Mouse (Mus musculus) layer of hippocampus, adult 2 months (tissue): ENCODE results near the gene Atxn7l1. TPM values are rescaled to one million over a fixed set of nuclear protein-coding genes. Genes with fewer than 3 reads are reported as not detected.

Experiments used
- DNase-seq, 2 experiments: peaks; one replicate each; pipeline ENCODE4 v3.0.0; 2022; ENCODE audit warnings: low spot score in 2 of 2
- H3K27ac ChIP-seq: fragments of 200-600 bp; 2 replicates; pipeline ENCODE4 v1.8.1; 2022
- H3K4me3 ChIP-seq: fragments of 200-600 bp; 2 replicates; pipeline ENCODE4 v1.8.1; 2022; ENCODE audit warnings: mild to moderate bottlenecking
- CTCF ChIP-seq: fragments of 200-600 bp; conservative IDR thresholded peaks from 2 replicates; pipeline ENCODE4 v1.8.1; 2022; ENCODE audit warnings: antibody characterized with exemption, mild to moderate bottlenecking, moderate library complexity
- total RNA-seq, 2 experiments: library from RNA; stranded (reverse); gene quantifications; 2 replicates each; pipeline ENCODE4 v1.2.3; 2021

Gene Atxn7l1
- total RNA-seq, 2 experiments from 2014 or later: 62.0 to 62.9 TPM

- Histone ChIP-seq H3K4me3 (no peak overlapping the region), H3K27ac (no peak overlapping the region)
- TF ChIP-seq CTCF: no peak
- no peak for DNase-seq
Measured at GRCm38 (mm10) chr12:33255256-33255655, 107.8 kb downstream of the Atxn7l1 start.

DNA sequence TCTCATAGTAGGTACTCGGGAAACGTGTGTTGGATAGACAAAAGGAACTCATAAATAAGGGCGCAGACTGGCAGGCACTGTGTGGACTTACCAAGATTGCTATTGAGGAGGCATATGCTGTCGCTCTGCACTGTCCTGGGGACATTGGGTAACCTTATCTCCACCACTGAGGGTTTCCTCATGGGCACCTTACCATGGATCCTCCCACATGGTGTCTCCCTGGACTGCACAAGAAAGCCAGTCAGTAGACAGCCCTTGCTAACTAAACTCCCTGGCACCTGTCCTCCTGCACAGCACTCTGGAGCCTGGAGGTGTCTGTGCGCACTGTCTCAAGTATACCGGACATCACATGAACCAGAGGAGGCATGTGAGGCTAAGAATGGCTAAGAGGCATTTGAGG lies 108.9 kb downstream of the Atxn7l1 start:
- no peak overlapping the region for H3K4me3 ChIP-seq
- no peak overlapping the region for H3K27ac ChIP-seq
- no peak for TF ChIP-seq CTCF
- no peak for DNase-seq

GRCm38 (mm10) chr12:33258995-33259529 lies 111.6 kb downstream of the Atxn7l1 start:
- Histone ChIP-seq H3K27ac (no peak overlapping the region), H3K4me3 (no peak overlapping the region)
- DNase-seq: no peak
- TF ChIP-seq CTCF: no peak

DNA sequence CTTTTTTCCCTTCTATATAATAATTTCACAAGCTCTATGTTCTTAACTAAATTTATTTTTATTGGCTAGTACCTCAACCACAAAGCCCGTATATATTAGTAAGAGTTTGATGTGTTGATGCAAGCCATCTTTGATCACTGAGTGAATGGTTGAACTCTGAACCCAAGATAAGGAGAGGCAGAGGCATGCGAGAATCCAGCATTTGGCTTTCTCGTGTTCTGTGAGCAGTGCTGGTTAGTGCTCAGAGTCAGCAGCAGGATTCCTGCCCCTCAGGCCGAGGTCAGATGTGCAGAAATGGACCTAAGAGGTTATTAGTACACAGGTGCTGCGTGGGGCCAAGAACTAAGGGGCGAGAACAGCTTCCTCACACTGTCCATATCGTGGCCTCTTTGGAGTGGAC lies 113.1 kb downstream of the Atxn7l1 start:
- DNase-seq: no peak
- TF ChIP-seq CTCF: no peak
- Histone ChIP-seq H3K4me3 (no peak overlapping the region), H3K27ac (no peak overlapping the region)

DNA sequence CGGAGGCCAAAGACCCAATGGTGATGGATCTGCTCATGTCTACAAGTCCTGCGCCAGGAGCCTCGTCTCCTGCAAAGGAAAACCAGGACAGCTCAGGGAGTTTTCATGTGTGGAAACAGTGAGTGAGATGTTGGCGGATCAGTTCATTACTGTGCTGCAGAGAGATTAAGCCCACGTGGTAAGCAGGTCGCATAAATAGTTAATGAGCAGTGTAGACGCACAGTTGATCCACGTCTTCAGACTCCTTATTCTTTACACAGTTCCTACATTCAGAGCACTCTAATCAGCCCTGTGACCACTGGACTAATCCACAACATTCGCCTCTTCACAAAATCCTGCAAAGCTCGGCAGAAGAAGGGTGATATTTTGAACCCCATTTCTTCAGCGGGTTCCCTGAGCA lies 118.4 kb downstream of the Atxn7l1 start:
- Histone ChIP-seq H3K27ac (no peak overlapping the region), H3K4me3 (no peak overlapping the region)
- DNase-seq: no peak
- no peak for TF ChIP-seq CTCF

GRCm38 (mm10) chr12:33267965-33268364 lies 120.5 kb downstream of the Atxn7l1 start:
- no peak for DNase-seq
- Histone ChIP-seq H3K4me3 (no peak overlapping the region), H3K27ac (0 out of 2 replicates have a peak overlapping the region, but pooled peaks have one; percentile 0)
- TF ChIP-seq CTCF: no peak

DNA sequence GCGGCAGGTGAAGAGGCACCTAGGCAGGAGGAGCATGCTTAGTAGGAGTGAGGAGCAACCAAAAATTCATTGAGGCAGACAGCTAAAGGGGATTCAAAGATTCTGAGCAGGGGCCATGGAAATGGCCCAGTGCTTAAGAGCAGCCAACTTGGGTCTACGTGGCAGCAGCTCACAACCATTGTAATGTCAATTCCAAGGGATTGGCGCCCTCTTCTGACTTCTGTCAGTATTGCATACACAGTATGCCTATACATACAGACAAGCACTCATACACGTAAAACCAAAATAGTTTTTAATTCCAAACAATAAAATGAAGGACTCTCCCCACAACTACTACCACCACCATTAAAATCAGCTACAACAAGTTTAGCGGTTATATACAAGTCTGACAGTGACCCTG lies 122.2 kb downstream of the Atxn7l1 start:
- TF ChIP-seq CTCF: peak; percentile 79
- H3K27ac ChIP-seq: no peak overlapping the region
- no peak overlapping the region for H3K4me3 ChIP-seq
- no peak for DNase-seq

DNA sequence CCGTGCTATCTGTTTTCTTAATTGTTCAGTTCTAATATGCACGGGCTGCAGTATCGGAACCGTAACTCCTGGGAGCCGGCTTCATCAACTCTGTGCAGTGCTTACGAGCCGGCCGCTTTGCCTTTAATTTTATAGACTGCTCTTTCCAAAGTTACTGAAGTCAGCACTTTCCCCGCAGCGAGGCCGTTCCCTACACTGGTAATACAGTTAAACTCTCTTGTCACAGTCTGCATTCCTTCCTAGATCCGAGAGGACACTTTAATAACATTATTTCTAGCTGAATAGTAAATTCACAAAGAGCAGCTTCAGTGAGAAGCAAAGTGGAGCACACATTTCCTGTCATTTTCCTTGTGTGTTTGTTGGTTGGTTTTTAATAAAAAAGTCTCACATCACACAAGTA lies 124.4 kb downstream of the Atxn7l1 start:
- DNase-seq: no peak
- H3K27ac ChIP-seq: no peak overlapping the region
- H3K4me3 ChIP-seq: no peak overlapping the region
- TF ChIP-seq CTCF: no peak

- H3K4me3 ChIP-seq: no peak overlapping the region
- TF ChIP-seq CTCF: no peak
- DNase-seq: no peak
- H3K27ac ChIP-seq: no peak overlapping the region
Measured at GRCm38 (mm10) chr12:33272441-33272840, 124.9 kb downstream of the Atxn7l1 start.

DNA sequence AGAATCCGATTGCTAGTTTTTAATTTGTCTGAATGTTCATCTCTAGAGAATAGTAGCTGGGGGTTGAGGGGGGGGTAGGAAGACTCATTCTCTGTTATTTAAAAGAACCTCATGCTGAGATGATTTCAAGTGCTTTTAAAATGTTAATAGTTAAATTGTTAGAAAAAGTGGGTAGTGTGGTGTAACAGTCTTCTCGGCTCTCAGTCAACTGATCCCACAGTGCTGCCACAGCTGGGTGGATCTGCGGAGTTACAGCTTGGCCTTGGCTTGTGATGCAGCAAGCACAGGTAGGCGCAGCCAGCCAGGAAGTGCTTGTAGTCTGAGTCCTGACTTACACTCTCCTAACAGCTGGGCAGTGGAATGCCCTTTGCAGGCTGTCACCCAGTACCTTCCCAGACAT lies 125.7 kb downstream of the Atxn7l1 start:
- H3K27ac ChIP-seq: no peak overlapping the region
- no peak for DNase-seq
- H3K4me3 ChIP-seq: no peak overlapping the region
- no peak for TF ChIP-seq CTCF

DNA sequence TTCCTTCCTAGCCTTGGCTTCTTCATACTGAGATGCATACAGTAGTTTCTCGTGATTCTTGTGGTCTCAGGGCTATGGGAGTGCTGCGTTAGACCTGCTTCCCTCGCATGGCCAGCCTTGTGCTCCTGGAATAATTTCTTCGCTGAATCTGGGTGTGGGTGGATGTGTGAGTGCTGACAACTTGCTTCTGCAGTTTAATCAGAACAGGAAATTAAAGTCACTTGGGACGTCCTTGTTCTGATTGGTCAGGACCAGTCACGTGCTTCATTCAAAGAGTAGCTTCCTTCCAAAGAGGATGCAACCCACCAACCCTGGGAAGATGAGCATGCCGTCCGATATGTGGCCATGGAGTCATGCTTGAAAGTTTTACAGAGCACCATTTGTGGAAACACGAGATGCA lies 126.2 kb downstream of the Atxn7l1 start:
- DNase-seq: no peak

GRCm38 (mm10) chr12:33276028-33276427 lies 128.5 kb downstream of the Atxn7l1 start:
- TF ChIP-seq CTCF: no peak
- H3K27ac ChIP-seq: no peak overlapping the region
- no peak for DNase-seq
- no peak overlapping the region for H3K4me3 ChIP-seq

More for the DNA sequence above, 126.2 kb downstream of the Atxn7l1 start:
- TF ChIP-seq CTCF: no peak
- no peak overlapping the region for H3K4me3 ChIP-seq
- H3K27ac ChIP-seq: no peak overlapping the region

DNA sequence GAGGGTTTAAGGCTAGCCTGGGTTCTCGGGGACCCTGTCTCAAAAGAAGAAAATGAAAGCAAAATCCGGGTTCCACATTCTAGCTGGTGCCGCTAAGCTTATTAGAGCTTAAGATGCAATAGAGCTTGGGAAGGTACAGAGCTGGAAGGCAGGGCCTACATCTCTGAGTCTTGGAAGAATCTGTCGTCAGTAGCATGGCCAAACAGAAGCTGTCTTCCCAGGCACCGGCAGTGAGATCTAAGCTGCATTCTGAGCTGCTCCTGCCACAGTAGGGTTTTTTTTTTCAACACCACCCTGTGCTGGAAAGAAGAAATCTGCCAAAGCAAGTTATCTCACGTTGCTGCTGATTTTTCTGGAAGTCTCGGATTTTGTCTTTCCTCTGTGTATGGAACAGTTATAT lies 129.9 kb downstream of the Atxn7l1 start:
- Histone ChIP-seq H3K27ac (peak overlapping the region; percentile 36; the same call in 1 of the 2 replicates), H3K4me3 (no peak overlapping the region)
- no peak for TF ChIP-seq CTCF
- no peak for DNase-seq

GRCm38 (mm10) chr12:33279159-33279558 lies 131.7 kb downstream of the Atxn7l1 start:
- no peak for TF ChIP-seq CTCF
- Histone ChIP-seq H3K4me3 (no peak overlapping the region), H3K27ac (no peak overlapping the region)
- DNase-seq: no peak

DNA sequence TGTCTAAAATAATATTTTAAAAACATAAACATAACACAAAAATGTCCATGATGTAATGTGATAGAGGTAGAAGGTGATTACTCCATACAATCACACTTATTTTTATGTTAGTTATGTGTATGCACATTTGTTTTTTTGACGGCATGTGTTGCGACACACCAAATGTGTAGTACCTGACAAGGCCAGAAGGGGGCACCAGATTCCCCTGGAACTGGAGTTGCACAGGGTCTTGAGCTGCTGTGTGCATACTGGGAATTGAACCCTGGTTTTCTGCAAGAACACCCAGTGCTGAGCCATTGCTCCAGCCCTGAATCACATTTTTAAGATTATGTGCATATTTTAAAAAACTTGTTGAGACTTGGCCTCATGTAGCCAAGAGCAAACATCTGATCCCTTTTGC lies 133.3 kb downstream of the Atxn7l1 start:
- Histone ChIP-seq H3K4me3 (no peak overlapping the region), H3K27ac (no peak overlapping the region)
- TF ChIP-seq CTCF: peak; percentile 91
- DNase-seq: peak in 1 of 2 experiments; percentile 64
